Mouse (Mus musculus): ENCODE data around the gene Thada.

GRCm38 (mm10) chr17:84332940-84333339 is 133.1 kb downstream of the Thada start:
- TF ChIP-seq CTCF (IDR thresholded peaks at IDR 0.05; ENCODE audit: control insufficient read depth, insufficient read depth, low read length), result no peak
- TF ChIP-seq POLR2A (IDR thresholded peaks at IDR 0.05; ENCODE audit: borderline replicate concordance, control insufficient read depth, low read depth, low read length), result no peak

All from bone marrow, adult 2 months (tissue).